Mouse (Mus musculus) gastrocnemius, adult 8-10 months (tissue): ENCODE data around the gene Rpa2. TPM values are rescaled to one million over a fixed set of nuclear protein-coding genes. Genes with fewer than 3 reads are reported as not detected.
A peak's percentile ranks its signal among the peaks of the same experiment; 100 is the strongest.
"Not testable (repeated sequence)": the region's sequence is repeated elsewhere in the genome, so short reads cannot be mapped to it uniquely, and the experiment has no call there.

ENCODE experiments used
- DNase-seq, 2 experiments: peaks; one replicate each; pipeline ENCODE4 v3.0.0; 2022; ENCODE audit warnings: low spot score in 2 of 2
- total RNA-seq, 4 experiments: library from RNA; stranded (reverse); gene quantifications; 2 replicates each; pipeline ENCODE4 v1.2.4; 2022

Gene Rpa2
- total RNA-seq, result 10 to 100 TPM; 15.3 to 18.7 (median 17.6) TPM

GRCm38 (mm10) chr4:132767914-132768876 lies at the start of gene Rpa2:
TSS of gene Rpa2 (plus strand) at chr4:132768332.
- peak; percentile 97 to 98 for DNase-seq

GRCm38 (mm10) chr4:132728233-132728632 lies 39.9 kb upstream of the Rpa2 start:
- DNase-seq, result no peak

GRCm38 (mm10) chr4:132731616-132732015 lies 36.5 kb upstream of the Rpa2 start:
- DNase-seq, result no peak

- peak; percentile 79 to 85 for DNase-seq
Observed at GRCm38 (mm10) chr4:132732148-132732684, 35.9 kb upstream of the Rpa2 start, which contains the start of gene Xkr8. TSS of gene Xkr8 (minus strand) at chr4:132732546.

- DNase-seq, result no peak
Observed at GRCm38 (mm10) chr4:132733071-132733770, 34.9 kb upstream of the Rpa2 start.

- no peak for DNase-seq
Observed at GRCm38 (mm10) chr4:132734766-132735165, 33.4 kb upstream of the Rpa2 start.

- DNase-seq, result no peak
Observed at GRCm38 (mm10) chr4:132735389-132735788, 32.7 kb upstream of the Rpa2 start.

- no peak for DNase-seq
Observed at GRCm38 (mm10) chr4:132735894-132736293, 32.2 kb upstream of the Rpa2 start.

- DNase-seq, result not testable (repeated sequence)
Observed at GRCm38 (mm10) chr4:132737154-132737553, 31.0 kb upstream of the Rpa2 start.

- DNase-seq, result no peak
Observed at GRCm38 (mm10) chr4:132741491-132741890, 26.6 kb upstream of the Rpa2 start.

- no peak for DNase-seq
Observed at GRCm38 (mm10) chr4:132743992-132744911, 23.9 kb upstream of the Rpa2 start.

- DNase-seq, result no peak
Observed at GRCm38 (mm10) chr4:132746911-132747517, 21.1 kb upstream of the Rpa2 start.

GRCm38 (mm10) chr4:132747664-132748259 lies 20.4 kb upstream of the Rpa2 start:
- DNase-seq, result no peak

- no peak for DNase-seq
Observed at GRCm38 (mm10) chr4:132748778-132749177, 19.4 kb upstream of the Rpa2 start.

GRCm38 (mm10) chr4:132749258-132749982 lies 18.7 kb upstream of the Rpa2 start:
- DNase-seq, result no peak

- DNase-seq, result no peak
Observed at GRCm38 (mm10) chr4:132752992-132753391, 15.1 kb upstream of the Rpa2 start.

- DNase-seq, result peak; percentile 49 to 67
Observed at GRCm38 (mm10) chr4:132756974-132757373, 11.2 kb upstream of the Rpa2 start, which contains the start of gene Smpdl3b. TSS of gene Smpdl3b (minus strand) at chr4:132757252.

- DNase-seq, result no peak
Observed at GRCm38 (mm10) chr4:132757633-132758351, 10.3 kb upstream of the Rpa2 start.

- DNase-seq, result no peak
Observed at GRCm38 (mm10) chr4:132760296-132760695, 7.8 kb upstream of the Rpa2 start.
